ENCODE assay signal across 16 mouse cellular contexts in the genomic region with DNA sequence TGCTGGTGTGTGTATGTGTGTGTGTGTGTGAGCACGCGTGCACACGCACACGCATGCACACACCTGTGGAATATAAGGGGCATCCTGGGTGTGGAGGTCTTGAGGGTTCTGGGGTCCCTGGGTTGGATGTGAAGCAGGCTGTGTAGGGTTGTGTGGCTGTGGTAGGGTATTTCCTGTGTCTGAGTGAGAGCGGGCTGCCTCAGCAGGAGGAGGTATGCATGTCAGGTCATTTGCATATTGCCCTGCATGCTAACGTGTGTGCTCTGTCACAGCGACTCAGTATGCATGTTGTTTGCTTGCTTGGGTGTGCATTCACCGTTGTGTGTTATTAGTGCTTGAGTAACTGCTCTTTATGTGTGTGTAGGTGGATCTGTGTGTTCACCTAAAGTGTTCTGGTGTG. TPM values are rescaled to one million over a fixed set of nuclear protein-coding genes. Genes with fewer than 3 reads are reported as not detected.
DNase-seq lines count a peak whose midpoint lies in the region; ATAC-seq and TF ChIP-seq lines count a peak whose summit lies in the region.
"Had no signal": no experiment of that assay in that cellular context is flagged by ENCODE, and none has a peak within 500 bp of the region (broad histone marks: within the 10 kb centered on the region; RNA-seq: fewer than 3 reads in every experiment).

No protein-coding gene starts in this region.

- 74% methylated on average over 8 of the region's 8 CpGs for WGBS in forebrain, postnatal 0 days
- 86% methylated on average over 8 of the region's 8 CpGs for WGBS in neural tube, embryonic 13.5 days
- 67% methylated on average over 8 of the region's 8 CpGs for WGBS in cerebellum, adult 2 months

- peak overlapping the region; percentile 35; the same call in 1 of the 2 replicates for H3K9ac ChIP-seq in forebrain, postnatal 0 days
- H3K9ac ChIP-seq in neural tube, embryonic 13.5 days: no peak overlapping the region
- H3K9ac ChIP-seq: heart, embryonic 15.5 days; limb, embryonic 13.5 days had no signal

- peak overlapping the region; percentile 61 for H3K4me2 ChIP-seq in forebrain, postnatal 0 days (ENCODE audit: low read depth)
- H3K4me2 ChIP-seq in neural tube, embryonic 13.5 days: peak overlapping the region; percentile 48
- H3K4me2 ChIP-seq: heart, embryonic 15.5 days; limb, embryonic 13.5 days had no signal

- no peak for TF ChIP-seq POLR2A in cerebellum, adult 2 months (IDR thresholded peaks at IDR 0.05; ENCODE audit: borderline replicate concordance, insufficient read depth, low read length)

- no peak for TF ChIP-seq CTCF in layer of hippocampus, adult 2 months (conservative IDR thresholded peaks at IDR 0.05)
- TF ChIP-seq CTCF in forebrain, postnatal 0 days (IDR thresholded peaks at IDR 0.05; ENCODE audit: low read depth): no peak
- no peak for TF ChIP-seq CTCF in cerebellum, adult 2 months (IDR thresholded peaks at IDR 0.05; ENCODE audit: borderline replicate concordance, insufficient read depth, low read depth, low read length)

- no peak for ATAC-seq in forebrain, postnatal 0 days
- ATAC-seq in neural tube, embryonic 13.5 days (ENCODE audit: low read depth): no peak

- no peaks in the 10 kb centered on the region for H3K36me3 ChIP-seq in forebrain, postnatal 0 days (ENCODE audit: insufficient read depth)
- H3K36me3 ChIP-seq in neural tube, embryonic 13.5 days: no peaks in the 10 kb centered on the region
- H3K36me3 ChIP-seq: heart, embryonic 15.5 days; limb, embryonic 13.5 days; midbrain, embryonic 12.5 days had no signal

- peak overlapping the region; percentile 95 for H3K27ac ChIP-seq in layer of hippocampus, adult 2 months
- no peak overlapping the region for H3K27ac ChIP-seq in forebrain, postnatal 0 days (ENCODE audit: low read depth, low read length)
- no peak overlapping the region for H3K27ac ChIP-seq in neural tube, embryonic 13.5 days (replicated peaks)
- no peak overlapping the region for H3K27ac ChIP-seq in cerebellum, adult 2 months (ENCODE audit: insufficient read depth, low read length)
- H3K27ac ChIP-seq: heart, embryonic 15.5 days; limb, embryonic 13.5 days; midbrain, embryonic 12.5 days had no signal

- H3K27me3 ChIP-seq in forebrain, postnatal 0 days (ENCODE audit: insufficient read depth, low read length): no peaks in the 10 kb centered on the region
- H3K27me3 ChIP-seq in neural tube, embryonic 13.5 days: peaks cover 39% of the 10 kb centered on the region
- no peaks in the 10 kb centered on the region for H3K27me3 ChIP-seq in cerebellum, adult 2 months (ENCODE audit: control insufficient read depth, insufficient read depth, low read length)

- no peaks in the 10 kb centered on the region for H3K9me3 ChIP-seq in forebrain, postnatal 0 days (ENCODE audit: low read length)
- H3K9me3 ChIP-seq in neural tube, embryonic 13.5 days: no peaks in the 10 kb centered on the region
- H3K9me3 ChIP-seq: heart, embryonic 15.5 days; limb, embryonic 13.5 days; midbrain, embryonic 12.5 days had no signal

- DNase-seq in layer of hippocampus, adult 2 months (ENCODE audit: low spot score in 2 of 2): no peak
- DNase-seq in layer of hippocampus, adult 18-20 months (ENCODE audit: low spot score in 2 of 2): no peak
- DNase-seq in T-cell, adult 2 months (ENCODE audit: low spot score): peak; percentile 9
- no peak for DNase-seq in forebrain, postnatal 0 days
- no peak for DNase-seq in cerebellum, adult 2 months
- DNase-seq in cerebellum, postnatal 10 days: no peak
- DNase-seq in liver: no peak
- DNase-seq: adrenal gland, adult 2 months; cerebellum, adult 9-11 months; heart, adult 18-20 months; right cerebral cortex, postnatal 25 days had no signal

- H3K4me1 ChIP-seq in forebrain, postnatal 0 days (ENCODE audit: insufficient read depth): peaks cover 36% of the 10 kb centered on the region; the same call in 1 of the 2 replicates
- peaks cover 32% of the 10 kb centered on the region for H3K4me1 ChIP-seq in neural tube, embryonic 13.5 days (replicated peaks)
- H3K4me1 ChIP-seq in cerebellum, adult 2 months (ENCODE audit: control insufficient read depth, insufficient read depth, low read length): no peaks in the 10 kb centered on the region
- H3K4me1 ChIP-seq: heart, embryonic 15.5 days; limb, embryonic 13.5 days had no signal

- H3K4me3 ChIP-seq in layer of hippocampus, adult 2 months: peak overlapping the region; percentile 69
- H3K4me3 ChIP-seq in forebrain, postnatal 0 days (ENCODE audit: low read depth, low read length): peak overlapping the region; percentile 44
- peak overlapping the region; percentile 34 for H3K4me3 ChIP-seq in neural tube, embryonic 13.5 days
- H3K4me3 ChIP-seq in cerebellum, adult 2 months (replicated peaks; ENCODE audit: insufficient read depth, low read depth, low read length): no peak overlapping the region
- H3K4me3 ChIP-seq: heart, embryonic 15.5 days; limb, embryonic 13.5 days had no signal

RNA-seq across cellular contexts. Expression of gene Pde2a, which starts 1.2 kb away (rescaled TPM):
- total RNA-seq in layer of hippocampus, adult 2 months (2021): 100 to 1,000 TPM; 300 to 318 TPM
- total RNA-seq in layer of hippocampus, adult 18-20 months (2021): 100 to 1,000 TPM; 327 to 333 TPM
- total RNA-seq in forebrain, postnatal 0 days (2014; rRNA removed): 94.2 and 104 TPM in 2 replicates
- polyA plus RNA-seq in forebrain, postnatal 0 days (2015; fragmentation: Nextera tagmentation; extraction: Ambion mirVana): 66.2 and 72.4 TPM in 2 replicates
- 43.6 TPM in 2 replicates for polyA plus RNA-seq in neural tube, embryonic 13.5 days (2015; fragmentation: Nextera tagmentation; extraction: Ambion mirVana)
- 26.6 and 29.6 TPM in 2 replicates for polyA plus RNA-seq in cerebellum, adult 2 months (2012; rRNA removed)

RNA-seq across cellular contexts. Expression of gene Gm45837, which starts 12.0 kb away (rescaled TPM):
- 1 to 10 TPM in 1 of 2 experiments, not detected in 1; 2.4 TPM for total RNA-seq in layer of hippocampus, adult 2 months (2021)
- total RNA-seq in layer of hippocampus, adult 18-20 months (2021): 1 to 10 TPM in 1 of 2 experiments, not detected in 1; 2.0 TPM
- total RNA-seq in forebrain, postnatal 0 days (2014; rRNA removed): not detected in 2 replicates
- not detected in 2 replicates for polyA plus RNA-seq in forebrain, postnatal 0 days (2015; fragmentation: Nextera tagmentation; extraction: Ambion mirVana)
- polyA plus RNA-seq in neural tube, embryonic 13.5 days (2015; fragmentation: Nextera tagmentation; extraction: Ambion mirVana): not detected in 2 replicates
- 0.52 and 1.2 TPM in 2 replicates for polyA plus RNA-seq in cerebellum, adult 2 months (2012; rRNA removed)
- total RNA-seq: adrenal gland, adult 2 months; ES-E14 had no signal
- polyA plus RNA-seq: heart, embryonic 15.5 days; midbrain, embryonic 12.5 days had no signal
